Mouse (Mus musculus): ENCODE measurements around the gene Ccl4.
A peak's percentile ranks its signal among the peaks of the same experiment; 100 is the strongest.

The Ccl4 gene

GRCm38 (mm10) chr11:83689918-83690317 lies 27.5 kb downstream of the Ccl4 start:
- DNase-seq, result no peak

GRCm38 (mm10) chr11:83692008-83692407 lies 29.6 kb downstream of the Ccl4 start:
- no peak for DNase-seq

GRCm38 (mm10) chr11:83703705-83704104 lies 41.3 kb downstream of the Ccl4 start, which contains the start of gene Wfdc17:
Gene Wfdc17, plus strand, starts transcription at chr11:83703991.
- no peak for DNase-seq

DNA sequence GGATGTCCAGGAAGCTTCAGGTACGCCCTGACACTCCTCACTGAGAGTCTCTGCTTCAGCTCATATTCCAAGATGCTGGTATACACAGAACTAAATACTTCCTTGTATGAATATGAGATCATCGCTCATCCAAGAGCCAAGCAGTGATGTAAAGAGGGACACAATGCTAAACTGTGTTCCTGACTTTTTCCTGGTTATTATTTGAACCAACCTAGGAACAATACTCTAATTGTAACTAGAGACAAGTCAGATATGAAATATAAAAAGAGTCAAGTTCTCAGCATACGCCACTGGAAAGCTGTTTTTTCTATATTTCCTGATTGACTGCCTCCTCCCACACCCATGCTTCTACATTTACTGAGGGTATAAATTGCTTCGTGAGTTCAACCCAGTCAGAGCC lies 46.3 kb downstream of the Ccl4 start, which contains the start of gene Wfdc18:
Gene Wfdc18, plus strand, starts transcription at position 301 of the 400 bp plus-strand sequence.
- no peak for DNase-seq

DNA sequence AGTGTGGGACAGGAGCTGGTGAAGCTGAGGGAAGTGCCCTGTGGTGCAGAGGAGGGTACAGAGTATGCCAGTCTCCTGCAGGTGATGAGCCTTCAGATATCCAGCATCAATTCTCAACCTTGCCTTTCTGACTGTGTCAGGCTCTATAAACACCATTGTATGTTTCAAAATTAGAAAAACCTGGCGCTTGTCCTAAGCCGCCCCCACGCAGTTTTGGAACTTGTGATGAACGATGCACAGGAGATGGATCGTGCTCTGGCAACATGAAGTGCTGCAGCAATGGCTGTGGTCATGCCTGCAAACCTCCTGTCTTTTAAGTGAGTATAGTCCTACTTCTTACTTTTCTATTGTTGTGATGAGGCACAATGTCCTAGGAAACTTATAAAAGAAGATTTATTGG lies 47.3 kb downstream of the Ccl4 start:
- peak; percentile 9 for DNase-seq

DNA sequence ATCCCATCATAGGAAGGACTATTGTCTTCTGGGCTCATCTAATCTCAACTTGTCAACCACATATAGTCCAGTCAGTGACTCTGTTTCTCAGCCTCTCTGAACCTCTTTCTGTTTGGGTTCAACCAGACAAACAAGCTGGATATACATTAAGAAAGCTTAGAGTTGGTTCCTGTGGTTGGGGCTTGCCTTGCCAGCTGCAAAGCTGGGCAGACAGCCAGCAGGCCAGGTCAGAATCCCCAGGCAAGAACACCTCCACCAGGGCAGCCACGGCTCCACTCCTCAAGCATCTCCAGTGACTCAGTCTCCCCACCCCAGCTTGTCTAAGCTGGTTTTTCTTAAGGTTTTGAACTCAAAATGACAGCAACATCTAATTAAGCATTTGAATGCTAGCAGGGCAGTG lies 50.3 kb downstream of the Ccl4 start:
- DNase-seq, result no peak

DNA sequence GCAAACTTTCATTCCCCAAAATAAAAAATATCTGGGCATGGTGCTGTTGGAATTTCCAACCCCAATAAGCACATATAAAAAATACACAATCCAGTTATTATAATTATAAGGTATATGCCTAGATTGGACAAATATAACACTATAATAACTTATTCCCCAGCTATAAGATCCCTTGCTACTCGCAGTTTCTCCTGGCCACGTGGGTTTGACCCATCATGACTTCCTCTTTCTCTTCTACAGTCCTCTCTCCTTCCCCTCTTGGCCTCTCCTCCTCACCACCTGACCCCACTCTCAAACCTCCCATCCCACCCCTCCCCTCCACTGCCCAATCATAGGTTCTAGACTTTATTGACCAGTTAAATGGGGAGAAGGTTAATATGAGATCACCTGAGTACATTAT lies 51.5 kb downstream of the Ccl4 start:
- no peak for DNase-seq
